Mouse (Mus musculus) hindbrain, embryonic 15.5 days (tissue): ENCODE measurements at regions not wholly inside any gene's neighbourhood (a gene's known extent, or its start where the extent isn't known, plus 50 kb on each side); places are given as distances from the start of the nearest gene placed in this dataset.

ENCODE experiments used
- ATAC-seq: fragments of 200-750 bp; cut with Nextera tagmentation; 2 replicates; pipeline ENCODE4 v1.8.0; 2017; ENCODE audit warnings: low read depth, moderate number of reproducible peaks, moderate TSS enrichment; ENCODE audit not compliant: low FRiP score
- H3K27ac ChIP-seq: fragments of 300-500 bp; sonication (generic); replicated peaks from 2 replicates; pipeline ENCODE4 v1.5.1; 2015; ENCODE audit warnings: mild to moderate bottlenecking, inconsistent platforms
- H3K27me3 ChIP-seq: fragments of 300-500 bp; sonication (generic); 2 replicates; pipeline ENCODE4 v1.6.1; 2015; ENCODE audit warnings: control low read depth, inconsistent platforms
- H3K36me3 ChIP-seq: fragments of 300-500 bp; sonication (generic); 2 replicates; pipeline ENCODE4 v1.6.1; 2015; ENCODE audit warnings: control low read depth, inconsistent platforms
- H3K4me1 ChIP-seq: fragments of 300-500 bp; sonication (generic); replicated peaks from 2 replicates; pipeline ENCODE4 v1.6.1; 2015; ENCODE audit warnings: control low read depth, inconsistent platforms
- H3K4me2 ChIP-seq: fragments of 300-500 bp; sonication (generic); 2 replicates; pipeline ENCODE4 v1.6.1; 2015; ENCODE audit warnings: moderate library complexity, mild to moderate bottlenecking, inconsistent platforms
- H3K4me3 ChIP-seq: fragments of 300-500 bp; sonication (generic); 2 replicates; pipeline ENCODE4 v1.5.1; 2015; ENCODE audit warnings: mild to moderate bottlenecking, inconsistent platforms
- H3K9ac ChIP-seq: fragments of 300-500 bp; sonication (generic); 2 replicates; pipeline ENCODE4 v1.6.1; 2015; ENCODE audit warnings: inconsistent platforms
- H3K9me3 ChIP-seq: fragments of 300-500 bp; sonication (generic); 2 replicates; pipeline ENCODE4 v1.6.1; 2016; ENCODE audit warnings: control low read depth, inconsistent platforms
- WGBS: fragments of 180-500 bp; shearing (Covaris S2); methylation state at CpG from one replicate; pipeline ENCODE4 v1.1.7; 2015; 5-methylcytosine and 5-hydroxymethylcytosine counted together

- Histone ChIP-seq H3K9ac (no peak overlapping the region), H3K27ac (no peak overlapping the region), H3K27me3 (no peaks in the 10 kb centered on the region), H3K36me3 (no peaks in the 10 kb centered on the region), H3K9me3 (no peaks in the 10 kb centered on the region), H3K4me3 (no peak overlapping the region), H3K4me2 (no peak overlapping the region), H3K4me1 (no peaks in the 10 kb centered on the region)
- ATAC-seq: no peak
- WGBS: 70% methylated on average over 7 of the region's 7 CpGs
Measured at GRCm38 (mm10) chr14:99391700-99392099, 93.2 kb downstream of the Klf5 start.

- Histone ChIP-seq H3K9me3 (no peaks in the 10 kb centered on the region), H3K4me2 (no peak overlapping the region), H3K4me3 (no peak overlapping the region), H3K36me3 (no peaks in the 10 kb centered on the region), H3K4me1 (no peaks in the 10 kb centered on the region), H3K27ac (no peak overlapping the region), H3K9ac (no peak overlapping the region), H3K27me3 (no peaks in the 10 kb centered on the region)
- WGBS: 79% methylated on average over 2 of the region's 2 CpGs
- ATAC-seq: no peak
Measured at GRCm38 (mm10) chr14:99392813-99393212, 94.3 kb downstream of the Klf5 start.

GRCm38 (mm10) chr14:99393611-99394010 is 95.1 kb downstream of the Klf5 start:
- Histone ChIP-seq H3K9ac (no peak overlapping the region), H3K4me3 (no peak overlapping the region), H3K27me3 (no peaks in the 10 kb centered on the region), H3K4me1 (no peaks in the 10 kb centered on the region), H3K4me2 (no peak overlapping the region), H3K27ac (no peak overlapping the region), H3K36me3 (no peaks in the 10 kb centered on the region), H3K9me3 (no peaks in the 10 kb centered on the region)
- ATAC-seq: no peak
- WGBS: 89% methylated on average over 8 of the region's 8 CpGs

- Histone ChIP-seq H3K27ac (no peak overlapping the region), H3K36me3 (no peaks in the 10 kb centered on the region), H3K9me3 (no peaks in the 10 kb centered on the region), H3K4me2 (no peak overlapping the region), H3K4me3 (no peak overlapping the region), H3K4me1 (no peaks in the 10 kb centered on the region), H3K9ac (no peak overlapping the region), H3K27me3 (no peaks in the 10 kb centered on the region)
- no peak for ATAC-seq
- WGBS: 79% methylated on average over 6 of the region's 6 CpGs
Measured at GRCm38 (mm10) chr14:99403155-99403726, 104.8 kb downstream of the Klf5 start.

- WGBS: 89% methylated on average over 5 of the region's 5 CpGs
- no peak for ATAC-seq
Measured at GRCm38 (mm10) chr14:99405228-99405627, 106.7 kb downstream of the Klf5 start.

GRCm38 (mm10) chr14:99411835-99412234 is 113.3 kb downstream of the Klf5 start:
- Histone ChIP-seq H3K4me2 (no peak overlapping the region), H3K27me3 (no peaks in the 10 kb centered on the region), H3K4me3 (no peak overlapping the region), H3K9me3 (no peaks in the 10 kb centered on the region), H3K27ac (no peak overlapping the region), H3K36me3 (no peaks in the 10 kb centered on the region), H3K9ac (no peak overlapping the region), H3K4me1 (no peaks in the 10 kb centered on the region)
- 89% methylated on average over 5 of the region's 5 CpGs for WGBS
- ATAC-seq: no peak

More at GRCm38 (mm10) chr14:99405228-99405627, 106.7 kb downstream of the Klf5 start:
- no peaks in the 10 kb centered on the region for H3K4me1 ChIP-seq
- H3K9me3 ChIP-seq: no peaks in the 10 kb centered on the region
- H3K36me3 ChIP-seq: no peaks in the 10 kb centered on the region
- H3K4me3 ChIP-seq: no peak overlapping the region
- H3K4me2 ChIP-seq: no peak overlapping the region
- no peak overlapping the region for H3K9ac ChIP-seq
- H3K27ac ChIP-seq: no peak overlapping the region
- no peaks in the 10 kb centered on the region for H3K27me3 ChIP-seq

- Histone ChIP-seq H3K36me3 (no peaks in the 10 kb centered on the region), H3K27ac (no peak overlapping the region), H3K4me2 (no peak overlapping the region), H3K9me3 (no peaks in the 10 kb centered on the region), H3K27me3 (no peaks in the 10 kb centered on the region), H3K9ac (no peak overlapping the region), H3K4me1 (no peaks in the 10 kb centered on the region), H3K4me3 (no peak overlapping the region)
- ATAC-seq: no peak
- WGBS: 83% methylated on average over 3 of the region's 3 CpGs
Measured at GRCm38 (mm10) chr14:99416169-99416568, 117.7 kb downstream of the Klf5 start.

- H3K4me2 ChIP-seq: no peak overlapping the region
- no peaks in the 10 kb centered on the region for H3K4me1 ChIP-seq
- H3K4me3 ChIP-seq: no peak overlapping the region
- H3K9me3 ChIP-seq: no peaks in the 10 kb centered on the region
- H3K36me3 ChIP-seq: no peaks in the 10 kb centered on the region
- 95% methylated on average over 5 of the region's 5 CpGs for WGBS
- H3K27ac ChIP-seq: no peak overlapping the region
- no peak for ATAC-seq
- no peaks in the 10 kb centered on the region for H3K27me3 ChIP-seq
- no peak overlapping the region for H3K9ac ChIP-seq
Measured at GRCm38 (mm10) chr14:99418970-99419369, 120.5 kb downstream of the Klf5 start.

GRCm38 (mm10) chr14:99423334-99423733 is 124.8 kb downstream of the Klf5 start:
- H3K4me1 ChIP-seq: no peaks in the 10 kb centered on the region
- H3K36me3 ChIP-seq: no peaks in the 10 kb centered on the region
- H3K4me3 ChIP-seq: no peak overlapping the region
- H3K9me3 ChIP-seq: no peaks in the 10 kb centered on the region
- no peak overlapping the region for H3K9ac ChIP-seq
- ATAC-seq: no peak
- H3K4me2 ChIP-seq: no peak overlapping the region
- 89% methylated on average over 7 of the region's 7 CpGs for whole genome bisulfite sequencing
- H3K27ac ChIP-seq: no peak overlapping the region
- H3K27me3 ChIP-seq: no peaks in the 10 kb centered on the region

- no peaks in the 10 kb centered on the region for H3K27me3 ChIP-seq
- H3K9ac ChIP-seq: no peak overlapping the region
- 87% methylated on average over 3 of the region's 3 CpGs for WGBS
- H3K4me1 ChIP-seq: no peaks in the 10 kb centered on the region
- ATAC-seq: no peak
- no peak overlapping the region for H3K27ac ChIP-seq
- no peaks in the 10 kb centered on the region for H3K9me3 ChIP-seq
- no peak overlapping the region for H3K4me2 ChIP-seq
- no peaks in the 10 kb centered on the region for H3K36me3 ChIP-seq
- H3K4me3 ChIP-seq: no peak overlapping the region
Measured at GRCm38 (mm10) chr14:99427049-99427448, 128.6 kb downstream of the Klf5 start.

GRCm38 (mm10) chr14:99430323-99430722 is 131.8 kb downstream of the Klf5 start:
- 84% methylated on average over 4 of the region's 4 CpGs for WGBS
- Histone ChIP-seq H3K4me1 (no peaks in the 10 kb centered on the region), H3K36me3 (no peaks in the 10 kb centered on the region), H3K4me3 (no peak overlapping the region), H3K27ac (no peak overlapping the region), H3K27me3 (no peaks in the 10 kb centered on the region), H3K9me3 (no peaks in the 10 kb centered on the region), H3K4me2 (no peak overlapping the region), H3K9ac (no peak overlapping the region)
- no peak for ATAC-seq

GRCm38 (mm10) chr14:99431697-99432096 is 133.2 kb downstream of the Klf5 start:
- no peak overlapping the region for H3K9ac ChIP-seq
- H3K9me3 ChIP-seq: no peaks in the 10 kb centered on the region
- no peak overlapping the region for H3K4me2 ChIP-seq
- no peak for ATAC-seq
- H3K36me3 ChIP-seq: no peaks in the 10 kb centered on the region
- no peak overlapping the region for H3K27ac ChIP-seq
- no peaks in the 10 kb centered on the region for H3K4me1 ChIP-seq
- H3K4me3 ChIP-seq: no peak overlapping the region
- WGBS: 97% methylated on average over 7 of the region's 7 CpGs
- no peaks in the 10 kb centered on the region for H3K27me3 ChIP-seq

GRCm38 (mm10) chr14:99434645-99435044 is 136.2 kb downstream of the Klf5 start:
- WGBS: 94% methylated on average over 1 of the region's 1 CpGs
- H3K27ac ChIP-seq: no peak overlapping the region
- H3K4me3 ChIP-seq: no peak overlapping the region
- H3K4me2 ChIP-seq: no peak overlapping the region
- ATAC-seq: no peak
- H3K9ac ChIP-seq: no peak overlapping the region
- no peaks in the 10 kb centered on the region for H3K36me3 ChIP-seq
- H3K9me3 ChIP-seq: no peaks in the 10 kb centered on the region
- no peaks in the 10 kb centered on the region for H3K27me3 ChIP-seq
- H3K4me1 ChIP-seq: no peaks in the 10 kb centered on the region
